8 mouse cellular contexts compared by ENCODE assay signal in the genomic region with DNA sequence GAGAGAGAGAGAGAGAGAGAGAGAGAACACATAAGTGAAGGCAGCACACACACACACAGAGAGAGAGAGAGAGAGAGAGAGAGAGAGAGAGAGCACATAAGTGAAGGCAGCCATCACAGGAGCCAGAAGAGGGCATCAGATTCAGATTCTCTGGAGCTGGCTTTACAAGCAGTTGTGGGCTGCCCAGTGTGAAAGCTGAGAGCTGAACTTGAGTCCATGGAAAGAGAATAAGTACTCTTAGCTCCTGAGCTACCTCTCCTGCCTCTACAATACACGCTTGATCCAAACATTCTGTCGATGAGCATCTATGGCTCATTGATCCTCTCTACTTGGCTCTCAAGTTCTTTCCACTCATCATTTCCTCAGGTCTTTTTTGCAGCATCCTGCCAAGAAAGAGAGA.
DNase-seq lines count a peak whose midpoint lies in the region; ATAC-seq and TF ChIP-seq lines count a peak whose summit lies in the region.

No protein-coding gene starts in this region.

- peaks cover 11 to 13% of the 10 kb centered on the region in 2 experiments; a peak in 3 of 4 replicates for H3K4me1 ChIP-seq in heart, embryonic 14.5 days (ENCODE audit: control insufficient read depth in 2 of 2, insufficient read depth in 2 of 2, low read length in 2 of 2)
- H3K4me1 ChIP-seq in forebrain, embryonic 14.5 days (ENCODE audit: control insufficient read depth, insufficient read depth, low read length) = peaks cover 14% of the 10 kb centered on the region; the same call in 1 of the 2 replicates
- peaks cover 14% of the 10 kb centered on the region for H3K4me1 ChIP-seq in limb, embryonic 12.5 days (replicated peaks)

- no peak for TF ChIP-seq POLR2A in brain, embryonic 14.5 days (IDR thresholded peaks at IDR 0.05; ENCODE audit: borderline replicate concordance, extremely low read depth, insufficient read depth, insufficient read length, poor library complexity, severe bottlenecking)

- no peaks in the 10 kb centered on the region for H3K36me3 ChIP-seq in heart, embryonic 14.5 days (ENCODE audit: control insufficient read depth, insufficient read depth, low read length)
- H3K36me3 ChIP-seq in forebrain, embryonic 14.5 days (ENCODE audit: control insufficient read depth, insufficient read depth, low read length) = no peaks in the 10 kb centered on the region
- H3K36me3 ChIP-seq in limb, embryonic 12.5 days = no peaks in the 10 kb centered on the region

- intact Hi-C loops in heart, postnatal 14 days (cut with DNase I) = no loop called here

- no peak overlapping the region for H3K4me3 ChIP-seq in heart, embryonic 14.5 days (ENCODE audit: control insufficient read depth in 1 of 2, insufficient read depth in 1 of 2, low read depth in 1 of 2, low read length in 2 of 2)
- no peak overlapping the region for H3K4me3 ChIP-seq in forebrain, embryonic 14.5 days (ENCODE audit: low read depth, low read length)
- H3K4me3 ChIP-seq in limb, embryonic 12.5 days (replicated peaks) = no peak overlapping the region

- no peak for DNase-seq in heart, postnatal 14 days
- DNase-seq in brain, embryonic 14.5 days (ENCODE audit: low read depth) = peak; percentile 87
- peak; percentile 76 for DNase-seq in forebrain, embryonic 14.5 days (ENCODE audit: low spot score)
- DNase-seq in spleen, postnatal 14 days (ENCODE audit: low spot score in 2 of 2) = no peak
- no peak for DNase-seq in layer of hippocampus, postnatal 25 days (ENCODE audit: extremely low spot score in 1 of 2, low spot score in 1 of 2)
- no peak for DNase-seq in cerebellum, adult 11 months

- 59% methylated on average over 2 of the region's 2 CpGs for WGBS in heart, embryonic 14.5 days
- WGBS in forebrain, embryonic 14.5 days = 8% methylated on average over 2 of the region's 2 CpGs
- 68% methylated on average over 2 of the region's 2 CpGs for WGBS in limb, embryonic 12.5 days

- peak overlapping the region; percentile 30 to 45 for H3K27ac ChIP-seq in heart, embryonic 14.5 days (replicated peaks in 1 of 2; ENCODE audit: control insufficient read depth in 1 of 2, insufficient read depth in 1 of 2, low read depth in 2 of 2, low read length in 2 of 2)
- H3K27ac ChIP-seq in forebrain, embryonic 14.5 days (ENCODE audit: low read depth, low read length) = peak overlapping the region; percentile 91
- H3K27ac ChIP-seq in limb, embryonic 12.5 days = peak overlapping the region; percentile 86

- no peak for TF ChIP-seq CTCF in brain, embryonic 14.5 days (IDR thresholded peaks at IDR 0.05; ENCODE audit: borderline replicate concordance, extremely low read depth, insufficient read depth, insufficient read length)

- ATAC-seq in heart, embryonic 14.5 days (ENCODE audit: insufficient number of reproducible peaks, insufficient read depth, low FRiP score, low read depth) = 0 out of 2 replicates have a peak, but pooled peaks have one; percentile 24
- ATAC-seq in forebrain, embryonic 14.5 days = peak; percentile 54
- no peak for ATAC-seq in limb, embryonic 12.5 days (ENCODE audit: insufficient number of reproducible peaks, insufficient read depth, low FRiP score, low TSS enrichment, low read depth)

- H3K9me3 ChIP-seq in heart, embryonic 14.5 days (ENCODE audit: control insufficient read depth, low read length) = no peaks in the 10 kb centered on the region
- H3K9me3 ChIP-seq in forebrain, embryonic 14.5 days (replicated peaks; ENCODE audit: control insufficient read depth, low read length) = no peaks in the 10 kb centered on the region
- no peaks in the 10 kb centered on the region for H3K9me3 ChIP-seq in limb, embryonic 12.5 days

- no peak overlapping the region for H3K9ac ChIP-seq in heart, embryonic 14.5 days (ENCODE audit: low read length)
- no peak overlapping the region for H3K9ac ChIP-seq in forebrain, embryonic 14.5 days (ENCODE audit: low read length)
- no peak overlapping the region for H3K9ac ChIP-seq in limb, embryonic 12.5 days (replicated peaks)

- no peaks in the 10 kb centered on the region for H3K27me3 ChIP-seq in heart, embryonic 14.5 days (ENCODE audit: control insufficient read depth, insufficient read depth, low read length)
- H3K27me3 ChIP-seq in forebrain, embryonic 14.5 days (replicated peaks; ENCODE audit: control insufficient read depth, insufficient read depth, low read length) = no peaks in the 10 kb centered on the region
- H3K27me3 ChIP-seq in limb, embryonic 12.5 days = no peaks in the 10 kb centered on the region

- H3K4me2 ChIP-seq in heart, embryonic 14.5 days (ENCODE audit: low read length) = peak overlapping the region; percentile 17
- H3K4me2 ChIP-seq in forebrain, embryonic 14.5 days (ENCODE audit: low read length) = 0 out of 2 replicates have a peak overlapping the region, but pooled peaks have one; percentile 1
- no peak overlapping the region for H3K4me2 ChIP-seq in limb, embryonic 12.5 days

Comparison
In these comparisons a context has a peak if more than half of its experiments do, and no peak if none do; other contexts are left out.
1. H3K27ac ChIP-seq: peak in every context shown above with its lines; median percentile 91 in forebrain, embryonic 14.5 days; 86 in limb, embryonic 12.5 days; 38 in heart, embryonic 14.5 days.
2. DNase-seq: peak in brain, embryonic 14.5 days (single experiment) and forebrain, embryonic 14.5 days (single experiment); none in heart, postnatal 14 days (0 of 2), spleen, postnatal 14 days (0 of 2), layer of hippocampus, postnatal 25 days (0 of 2) and cerebellum, adult 11 months (single experiment).